Mouse (Mus musculus) liver, embryonic 14.5 days (tissue): ENCODE data around the gene Tmed10. TPM values are rescaled to one million over a fixed set of nuclear protein-coding genes. Genes with fewer than 3 reads are reported as not detected.

Experiments
- ATAC-seq: fragments of 200-750 bp; cut with Nextera tagmentation; 2 replicates; pipeline ENCODE4 v1.8.0; 2017; ENCODE audit warnings: moderate number of reproducible peaks, mild to moderate bottlenecking, moderate library complexity; ENCODE audit not compliant: insufficient read depth
- DNase-seq, 3 experiments: peaks; one replicate each; pipeline ENCODE4 v3.0.0-alpha.2; 2012 to 2013; ENCODE audit warnings: low read depth in 3 of 3, low spot score in 3 of 3
- H3K27ac ChIP-seq: fragments of 300-500 bp; sonication (generic); 2 replicates; pipeline ENCODE4 v1.5.1; 2014; ENCODE audit warnings: moderate library complexity, mild to moderate bottlenecking, control low read depth, inconsistent platforms
- H3K27me3 ChIP-seq: fragments of 300-500 bp; sonication (generic); 2 replicates; pipeline ENCODE4 v1.6.1; 2014; ENCODE audit warnings: mild to moderate bottlenecking, low read length, moderate library complexity; ENCODE audit not compliant: control insufficient read depth, insufficient read depth
- H3K36me3 ChIP-seq: fragments of 300-500 bp; sonication (generic); replicated peaks from 2 replicates; pipeline ENCODE4 v1.6.1; 2014; ENCODE audit warnings: low read depth; ENCODE audit not compliant: control insufficient read depth, insufficient read depth
- H3K4me1 ChIP-seq, 2 experiments: fragments of 200-500 bp in 1 of 2; fragments of 300-500 bp in 1 of 2; sonication (generic) in 1 of 2; replicated peaks; 2 replicates each; pipeline ENCODE4 v1.6.1; 2012 to 2014; ENCODE audit warnings: antibody characterized with exemption in 1 of 2, inconsistent platforms in 1 of 2, low read length in 1 of 2; ENCODE audit not compliant: control insufficient read depth in 2 of 2, insufficient read depth in 2 of 2
- H3K4me2 ChIP-seq: fragments of 300-500 bp; sonication (generic); 2 replicates; pipeline ENCODE4 v1.6.1; 2014; ENCODE audit warnings: low read depth, mild to moderate bottlenecking, control low read depth, moderate library complexity
- H3K4me3 ChIP-seq, 2 experiments: fragments of 200-500 bp in 1 of 2; fragments of 300-500 bp in 1 of 2; sonication (generic) in 1 of 2; 2 replicates each; pipeline ENCODE4 v1.5.1; 2012 to 2014; ENCODE audit warnings: low read depth in 2 of 2, low read length in 2 of 2, mild to moderate bottlenecking in 2 of 2, control low read depth in 1 of 2, inconsistent platforms in 1 of 2, moderate library complexity in 1 of 2; ENCODE audit not compliant: insufficient read depth in 1 of 2
- H3K9ac ChIP-seq: fragments of 300-500 bp; sonication (generic); replicated peaks from 2 replicates; pipeline ENCODE4 v1.6.1; 2014; ENCODE audit warnings: mild to moderate bottlenecking, control low read depth, moderate library complexity
- H3K9me3 ChIP-seq: fragments of 300-500 bp; sonication (generic); 2 replicates; pipeline ENCODE4 v1.6.1; 2016; ENCODE audit warnings: low read length, mixed read lengths; ENCODE audit not compliant: control insufficient read depth
- CTCF ChIP-seq: IDR thresholded peaks from 2 replicates; pipeline ENCODE4 v1.5.1; 2016; ENCODE audit warnings: antibody characterized with exemption, low read depth, control low read depth
- EP300 ChIP-seq: IDR thresholded peaks from 2 replicates; pipeline ENCODE4 v1.6.1; 2016; ENCODE audit warnings: antibody characterized with exemption, low read depth
- WGBS: fragments of 180-500 bp; shearing (Covaris S2); extraction: QIAGEN DNeasy Blood & Tissue Kit; methylation state at CpG from one replicate; pipeline ENCODE4 v1.1.7; 2014; ENCODE audit not compliant: insufficient replicate concordance; 5-methylcytosine and 5-hydroxymethylcytosine counted together
- polyA plus RNA-seq, 2 experiments: library from polyadenylated mRNA; depleted of rRNA in 1 of 2; stranded (reverse) in 1 of 2; unstranded in 1 of 2; fragments of >200 nt; fragmentation: Nextera tagmentation in 1 of 2; extraction: Ambion mirVana in 1 of 2; gene quantifications; 2 replicates each; pipeline versions ENCODE4 v1.2.1 to v1.2.3; 2012 to 2014

Tmed10 gene
- polyA plus RNA-seq, 2 experiments = 67.2 to 175 TPM

DNA sequence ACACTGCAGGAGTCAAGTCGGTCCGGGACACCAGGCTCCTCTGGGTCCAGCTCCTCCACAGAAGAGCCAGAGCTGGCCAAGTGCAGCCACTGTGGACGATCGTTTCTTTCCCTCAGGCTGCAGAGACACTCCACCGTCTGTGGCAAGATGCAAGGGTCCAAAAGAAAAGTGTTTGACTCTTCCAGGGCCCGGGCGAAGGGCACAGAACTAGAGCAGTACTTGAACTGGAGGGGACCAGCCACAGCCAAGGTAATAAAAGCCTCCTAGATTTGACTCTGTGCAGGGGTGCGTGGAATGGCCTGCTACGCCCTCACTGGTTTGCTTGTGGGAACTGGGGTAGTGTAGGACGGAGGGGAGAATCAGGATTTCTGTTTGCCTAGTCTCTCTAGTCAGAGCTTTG is 84.0 kb downstream of the Tmed10 start:
- DNase-seq (no peak), ATAC-seq (no peak)
- 75% methylated on average over 10 of the region's 10 CpGs for WGBS
- H3K4me1 ChIP-seq = no peaks in the 10 kb centered on the region; a peak in 1 of 4 replicates
- H3K4me3 ChIP-seq = no peak overlapping the region
- no peak overlapping the region for H3K27ac ChIP-seq
- TF ChIP-seq CTCF (no peak), EP300 (no peak)
- H3K9ac ChIP-seq = no peak overlapping the region
- H3K27me3 ChIP-seq = peaks cover 13% of the 10 kb centered on the region
- H3K9me3 ChIP-seq = no peaks in the 10 kb centered on the region; the same call in 1 of the 2 replicates
- no peak overlapping the region for H3K4me2 ChIP-seq
- no peaks in the 10 kb centered on the region for H3K36me3 ChIP-seq

Other genes starting within 250 kb of the Tmed10 start
- 0.31 and 0.57 TPM in 2 replicates for gene Rps6kl1, start 223.6 kb downstream of the Tmed10 start, polyA plus RNA-seq (2012; rRNA removed)
- 0.30 and 0.57 TPM in 2 replicates for gene Rps6kl1, start 223.6 kb downstream of the Tmed10 start, polyA plus RNA-seq (2014; fragmentation: Nextera tagmentation; extraction: Ambion mirVana)
- gene Pgf, start 197.1 kb downstream of the Tmed10 start, polyA plus RNA-seq (2012; rRNA removed) = 0.09 and 0.32 TPM in 2 replicates
- gene Pgf, start 197.1 kb downstream of the Tmed10 start, polyA plus RNA-seq (2014; fragmentation: Nextera tagmentation; extraction: Ambion mirVana) = 0.08 and 0.34 TPM in 2 replicates
- gene Eif2b2, start 155.4 kb downstream of the Tmed10 start, polyA plus RNA-seq (2012; rRNA removed) = 38.3 and 47.8 TPM in 2 replicates
- 39.9 and 49.4 TPM in 2 replicates for gene Eif2b2, start 155.4 kb downstream of the Tmed10 start, polyA plus RNA-seq (2014; fragmentation: Nextera tagmentation; extraction: Ambion mirVana)
- gene Mlh3, start 104.2 kb downstream of the Tmed10 start, polyA plus RNA-seq (2012; rRNA removed) = 1.7 and 2.0 TPM in 2 replicates
- 2.3 TPM in 2 replicates for gene Mlh3, start 104.2 kb downstream of the Tmed10 start, polyA plus RNA-seq (2014; fragmentation: Nextera tagmentation; extraction: Ambion mirVana)
- gene Acyp1, start 86.4 kb downstream of the Tmed10 start, polyA plus RNA-seq (2012; rRNA removed) = 24.2 and 27.1 TPM in 2 replicates
- gene Acyp1, start 86.4 kb downstream of the Tmed10 start, polyA plus RNA-seq (2014; fragmentation: Nextera tagmentation; extraction: Ambion mirVana) = 65.3 and 68.5 TPM in 2 replicates
- 0.02 TPM in 2 replicates for gene Zc2hc1c, start 86.3 kb downstream of the Tmed10 start, polyA plus RNA-seq (2012; rRNA removed)
- 0.03 and 0.19 TPM in 2 replicates for gene Zc2hc1c, start 86.3 kb downstream of the Tmed10 start, polyA plus RNA-seq (2014; fragmentation: Nextera tagmentation; extraction: Ambion mirVana)
- gene Nek9, start 35.5 kb downstream of the Tmed10 start, polyA plus RNA-seq (2012; rRNA removed) = 6.6 and 8.8 TPM in 2 replicates
- 4.1 and 4.4 TPM in 2 replicates for gene Nek9, start 35.5 kb downstream of the Tmed10 start, polyA plus RNA-seq (2014; fragmentation: Nextera tagmentation; extraction: Ambion mirVana)
- gene Fos, start 99.0 kb upstream of the Tmed10 start, polyA plus RNA-seq (2012; rRNA removed) = 0.79 and 0.83 TPM in 2 replicates
- 0.61 and 0.71 TPM in 2 replicates for gene Fos, start 99.0 kb upstream of the Tmed10 start, polyA plus RNA-seq (2014; fragmentation: Nextera tagmentation; extraction: Ambion mirVana)
- gene Jdp2, start 224.2 kb upstream of the Tmed10 start, polyA plus RNA-seq (2012; rRNA removed) = 1.1 and 2.1 TPM in 2 replicates
- gene Jdp2, start 224.2 kb upstream of the Tmed10 start, polyA plus RNA-seq (2014; fragmentation: Nextera tagmentation; extraction: Ambion mirVana) = 0.16 and 0.18 TPM in 2 replicates